Mouse (Mus musculus): Measurements from ENCODE around the gene Tcerg1l.

DNA sequence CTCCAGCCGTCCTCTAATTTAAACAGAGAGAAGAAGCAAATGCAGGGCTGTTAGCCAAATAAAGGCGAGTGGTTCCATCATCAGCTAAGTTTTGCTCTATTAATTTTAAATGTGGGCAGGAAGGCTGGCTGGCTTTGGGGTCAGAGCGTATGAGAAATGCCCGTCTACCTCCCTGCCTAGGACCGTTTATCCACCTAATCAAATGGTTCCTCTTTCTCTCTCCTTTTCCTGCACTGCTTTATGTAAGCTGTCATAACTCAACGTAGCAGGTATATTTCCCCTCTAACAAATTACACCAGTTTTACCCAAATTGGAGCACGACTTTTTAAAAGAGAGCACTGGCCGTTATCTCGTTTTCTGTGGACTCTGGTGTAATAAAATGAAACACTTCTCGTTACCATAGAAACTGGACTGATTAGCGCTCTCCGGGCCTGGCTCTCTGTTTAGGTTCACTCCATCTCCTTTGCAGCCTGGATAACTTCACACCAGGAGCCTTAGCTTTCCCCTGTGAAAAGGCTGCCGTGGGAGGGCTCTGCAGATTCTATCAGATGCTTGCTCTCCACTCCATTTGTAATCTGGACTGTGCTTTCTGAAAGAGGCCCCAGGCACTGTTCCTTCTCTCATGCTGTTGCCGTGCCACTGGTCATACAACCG, 182.2 kb downstream of the Tcerg1l start:
- TF ChIP-seq ZC3H11A (IDR thresholded peaks at IDR 0.05; ENCODE audit: low read depth, low read length) (no peak), GATA1 (IDR thresholded peaks at IDR 0.05; ENCODE audit: low read depth, low read length) (no peak), ETS1 (IDR thresholded peaks at IDR 0.05; ENCODE audit: low read depth, low read length) (no peak)
